Mouse (Mus musculus) embryo, embryonic 11.5 days (tissue): ENCODE measurements at regions not wholly inside any gene's neighbourhood (a gene's known extent, or its start where the extent isn't known, plus 50 kb on each side); places are given as distances from the start of the nearest gene placed in this dataset.
A peak's percentile ranks its signal among the peaks of the same experiment; 100 is the strongest.
"Not testable (repeated sequence)": the region's sequence is repeated elsewhere in the genome, so short reads cannot be mapped to it uniquely, and the experiment has no call there.

Experiments used
- DNase-seq: peaks from one replicate; pipeline ENCODE4 v3.0.0-alpha.2; 2012; ENCODE audit warnings: low read depth, low spot score

DNA sequence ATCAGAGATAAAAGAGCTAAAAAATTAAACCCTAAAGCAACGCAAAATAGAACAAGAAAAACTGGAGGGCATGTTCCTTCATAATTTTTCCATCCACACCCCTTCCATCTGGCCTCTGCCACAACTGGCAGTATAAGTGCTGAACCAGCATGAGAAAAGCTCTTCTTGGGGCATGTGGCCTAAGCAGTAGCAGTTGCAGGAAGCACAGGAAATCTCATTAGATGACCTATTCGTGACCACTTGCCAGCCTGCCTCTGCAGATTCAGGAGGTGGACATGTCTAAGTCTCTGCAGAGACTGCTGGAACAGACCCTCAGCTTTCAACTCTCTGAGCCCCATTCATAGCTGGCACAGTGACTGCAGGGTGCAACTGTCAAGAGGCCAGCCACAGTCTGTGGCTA is 116.5 kb upstream of the Teddm2 start:
- DNase-seq, result no peak

DNA sequence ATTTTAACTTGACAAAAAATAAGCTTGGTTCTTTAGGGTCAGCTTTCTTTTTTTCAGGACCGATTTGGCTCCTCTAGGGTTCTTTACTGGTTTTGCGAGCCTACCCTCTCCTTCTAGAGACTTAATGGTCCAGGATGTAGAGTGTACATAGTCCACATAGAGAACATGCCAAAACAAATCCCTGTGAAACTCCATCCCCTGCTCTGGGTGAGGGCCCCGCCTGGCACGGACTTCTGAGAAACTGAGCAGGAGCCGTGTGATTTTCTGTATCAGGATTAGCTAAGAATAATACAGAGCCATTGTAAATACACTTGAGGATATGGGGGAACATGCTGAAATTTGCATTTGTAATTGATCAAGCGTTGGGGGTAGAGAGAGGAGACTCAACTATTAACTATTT is 118.2 kb upstream of the Teddm2 start:
- DNase-seq, result no peak

DNA sequence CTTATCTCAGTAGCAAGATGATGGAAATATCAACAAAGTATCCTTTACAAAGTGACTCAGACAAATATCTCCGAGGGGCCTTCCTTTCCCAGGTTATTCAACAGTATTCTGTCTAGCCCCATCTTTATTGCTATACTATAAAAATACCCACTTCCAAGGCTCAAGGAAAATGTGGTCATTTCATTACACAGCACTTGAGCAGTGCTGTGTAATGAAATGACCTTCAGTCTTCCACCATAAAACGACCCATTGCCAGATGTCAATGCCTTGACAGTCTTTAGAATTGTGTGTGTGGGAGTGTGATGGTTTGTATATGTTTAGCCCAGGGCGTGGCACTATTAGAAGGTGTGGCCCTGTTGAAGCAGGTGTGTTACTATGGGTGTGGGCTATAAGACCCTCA is 124.3 kb upstream of the Teddm2 start:
- no peak for DNase-seq

DNA sequence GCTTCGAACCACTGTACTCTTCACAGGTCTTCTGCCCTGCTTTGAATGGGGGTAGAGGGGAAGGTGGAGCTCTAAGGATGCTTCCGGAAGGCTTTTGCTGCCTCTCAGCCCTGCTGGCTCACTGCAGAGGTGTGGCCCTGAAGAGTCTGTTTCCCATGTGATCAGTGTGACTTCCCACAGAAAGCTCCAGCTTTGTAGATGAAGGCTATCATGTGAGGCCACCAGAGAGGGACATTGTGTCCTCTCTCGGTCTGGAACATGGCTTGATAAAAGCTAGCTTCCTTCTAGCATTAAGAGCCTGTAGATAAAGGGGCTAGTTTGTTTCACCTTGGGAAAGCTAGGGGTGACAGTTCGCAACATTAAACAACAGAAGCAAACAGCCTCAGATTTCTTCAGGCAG is 127.3 kb upstream of the Teddm2 start:
- no peak for DNase-seq

DNA sequence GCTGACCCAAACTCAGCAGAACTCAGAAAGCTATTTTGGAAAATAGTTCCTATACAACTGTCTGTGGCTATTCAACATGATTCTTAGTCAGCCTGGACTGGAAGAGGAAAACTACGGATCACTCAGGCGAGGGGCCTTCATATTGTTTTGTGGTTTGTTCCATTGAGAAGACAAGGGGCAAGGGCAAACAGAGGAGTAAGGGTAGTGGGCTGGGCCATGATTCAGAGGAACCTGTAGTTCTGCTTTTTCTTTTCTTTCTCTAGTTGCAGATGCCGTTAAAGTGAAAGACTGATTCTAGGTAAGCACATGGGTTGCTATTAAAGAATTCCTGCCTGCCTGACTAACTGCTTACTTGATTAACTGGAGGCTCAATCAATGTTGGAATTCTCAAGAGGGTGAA is 129.8 kb upstream of the Teddm2 start:
- no peak for DNase-seq

DNA sequence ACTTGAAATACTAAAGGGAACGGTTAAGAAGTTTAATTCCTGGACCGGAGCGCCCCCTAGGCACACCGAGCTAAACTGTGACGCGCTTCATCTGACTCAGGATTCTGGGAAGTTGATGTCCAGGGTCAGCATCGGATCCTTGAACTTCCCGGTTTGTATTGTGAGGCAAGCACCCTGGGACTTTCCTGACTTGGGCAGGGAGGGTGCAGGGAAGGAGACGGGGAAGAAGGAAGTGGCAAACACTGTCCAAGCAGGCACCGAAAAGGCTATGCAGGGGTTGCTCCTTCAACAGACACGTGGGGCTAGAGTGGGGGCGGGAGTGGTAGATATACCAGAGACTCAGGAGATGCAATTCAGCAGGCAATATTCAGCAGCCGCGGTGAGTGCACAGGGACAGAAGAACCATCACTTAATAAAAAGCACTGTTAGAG is 132.7 kb upstream of the Teddm2 start:
- peak; percentile 52 for DNase-seq

DNA sequence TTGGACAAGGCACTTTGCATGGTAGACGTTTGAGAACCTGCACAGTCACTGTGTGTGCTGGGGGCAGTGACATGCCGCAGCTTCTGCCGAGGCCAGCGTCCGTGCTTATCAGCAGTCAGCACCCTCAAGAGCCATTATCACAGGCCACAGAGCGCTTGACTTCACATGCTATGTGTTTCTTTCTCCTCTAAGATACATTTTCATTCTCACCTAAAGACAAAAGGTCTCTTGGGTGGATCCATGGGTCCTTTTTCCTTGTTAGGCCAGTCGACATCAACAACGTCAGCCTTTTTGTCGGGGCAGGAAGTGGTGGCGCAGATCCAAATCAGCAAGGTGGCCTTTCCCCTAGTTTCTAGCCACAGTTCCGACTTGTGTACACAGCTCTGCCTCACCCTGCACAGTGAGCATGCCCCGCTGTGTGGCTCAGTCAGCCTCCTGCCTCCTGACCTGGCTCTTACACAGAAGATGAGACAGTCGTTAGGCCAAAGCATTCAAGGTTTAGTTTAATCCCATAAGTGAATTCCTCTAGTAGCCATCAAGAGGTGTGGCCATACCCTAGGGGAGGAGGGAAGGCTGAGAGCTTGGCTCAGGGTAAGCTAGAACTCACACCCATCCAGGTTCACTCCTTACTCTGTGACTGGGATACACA is 134.1 kb upstream of the Teddm2 start:
- no peak for DNase-seq

DNA sequence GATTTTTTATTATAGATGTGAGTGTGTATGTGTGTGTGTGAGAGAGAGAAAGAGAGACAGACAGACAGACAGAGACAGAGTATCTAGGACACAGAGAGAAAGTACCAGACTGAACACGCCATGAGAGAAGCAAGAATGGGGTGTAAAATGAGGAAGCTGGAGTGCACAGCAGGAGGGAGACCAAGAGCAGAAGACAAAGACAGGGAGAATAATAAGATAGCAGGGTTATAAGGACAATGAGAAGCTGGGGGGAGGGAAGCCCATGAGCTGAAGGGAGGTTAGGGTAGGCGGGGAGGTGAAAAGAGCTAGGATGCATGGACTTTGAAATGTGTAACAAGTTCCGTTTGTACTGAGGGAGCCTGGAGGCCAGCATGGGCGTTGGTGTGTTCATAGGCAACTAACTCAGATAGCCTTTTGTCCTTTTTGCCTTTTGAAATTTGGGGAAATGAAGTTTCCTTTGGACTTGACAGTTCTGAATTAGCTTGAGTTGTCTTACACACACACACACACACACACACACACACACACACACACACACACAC is 136.8 kb upstream of the Teddm2 start:
- no peak for DNase-seq

DNA sequence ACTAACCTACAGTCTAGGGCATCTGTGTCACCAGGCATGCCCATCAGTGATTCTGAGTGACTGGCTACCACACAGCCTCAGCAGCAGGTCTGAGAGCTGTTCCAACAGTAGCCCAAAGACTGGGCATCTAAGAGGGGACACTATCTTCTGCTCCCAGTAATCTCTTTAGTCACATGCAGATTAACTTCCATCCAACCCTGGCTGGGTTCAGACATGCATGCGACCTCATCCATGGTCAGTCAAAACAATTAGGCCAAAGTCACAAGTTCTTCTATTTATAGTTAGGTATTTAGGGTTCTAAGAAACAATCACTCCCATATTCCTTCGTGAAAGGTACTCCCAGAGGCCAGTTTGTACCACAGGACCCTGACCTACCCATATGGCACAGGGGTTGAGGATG is 138.2 kb upstream of the Teddm2 start:
- no peak for DNase-seq

DNA sequence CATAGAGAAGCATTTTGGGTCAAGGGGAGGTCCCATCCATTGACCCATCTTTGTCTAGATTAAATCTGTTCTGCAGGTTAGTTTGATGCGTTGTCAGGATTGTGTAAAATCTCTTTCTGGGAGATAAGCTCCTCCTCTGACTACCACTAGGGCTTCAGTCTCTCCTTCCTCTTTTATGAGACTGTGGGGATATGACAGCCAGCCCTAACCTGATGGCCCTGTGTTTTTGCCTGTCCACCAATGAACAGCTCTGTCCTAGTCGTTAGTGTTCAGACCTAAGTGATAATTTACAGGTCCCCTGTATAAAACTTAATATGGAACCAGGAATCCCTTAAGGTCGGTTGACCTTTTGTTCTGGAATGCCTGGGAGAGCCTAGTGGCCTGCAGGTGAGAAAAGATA is 140.9 kb upstream of the Teddm2 start:
- DNase-seq, result no peak

DNA sequence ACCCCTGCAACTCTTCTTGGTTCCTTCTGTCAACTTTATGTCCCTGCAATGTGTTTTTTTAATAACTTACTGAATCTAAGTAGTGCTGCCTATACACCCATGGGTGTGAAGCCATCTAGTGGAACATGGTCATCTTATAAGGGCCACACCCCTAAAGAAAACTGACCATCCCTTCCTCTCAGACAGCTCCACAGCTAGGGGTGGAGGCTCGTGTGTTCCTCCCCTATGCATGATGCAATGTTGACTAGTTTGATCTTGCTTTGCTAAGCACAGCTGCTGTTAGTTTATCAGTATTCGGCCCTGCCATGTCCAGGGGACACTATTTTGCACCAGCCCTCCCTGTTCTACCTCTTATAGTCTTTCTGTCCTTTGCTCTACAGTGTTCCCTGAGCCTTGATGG is 142.9 kb upstream of the Teddm2 start:
- no peak for DNase-seq

DNA sequence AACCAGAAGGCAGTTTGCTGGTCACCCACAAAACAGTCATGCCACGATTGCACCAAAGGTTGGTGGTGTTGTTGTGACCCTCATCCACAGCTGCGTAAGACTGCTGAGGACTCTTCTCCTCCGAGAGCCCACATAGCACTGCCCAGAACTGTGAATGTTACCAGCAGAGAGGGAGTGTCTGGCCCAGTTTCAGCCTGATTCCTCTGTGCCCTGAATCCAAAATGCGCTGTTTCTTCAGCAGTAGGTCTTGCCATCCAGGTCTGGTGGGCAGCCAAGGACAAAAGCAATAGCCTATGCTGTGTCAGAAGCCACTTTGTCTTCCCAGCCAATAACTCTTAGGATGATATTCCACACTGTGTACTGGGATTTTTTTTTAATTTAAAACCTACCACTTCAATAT is 144.7 kb upstream of the Teddm2 start:
- DNase-seq, result no peak

DNA sequence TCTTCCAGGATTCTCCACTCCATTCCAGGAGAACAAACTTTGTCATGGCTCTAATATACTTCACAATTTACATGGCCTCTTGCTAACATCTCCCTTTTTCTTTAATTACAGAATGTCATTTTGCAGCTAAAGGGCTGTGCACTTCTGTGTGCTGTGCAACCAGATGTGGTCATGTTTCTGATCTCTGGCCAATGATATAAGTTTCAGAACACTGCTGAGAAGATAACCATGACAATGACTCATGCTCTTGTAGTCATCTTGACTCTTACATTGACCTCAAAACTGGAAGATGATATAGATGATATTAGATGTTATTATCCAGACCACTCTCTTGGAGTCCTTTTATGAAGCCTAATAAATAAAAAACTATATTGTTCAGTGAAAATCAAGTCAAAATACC is 145.9 kb upstream of the Teddm2 start:
- no peak for DNase-seq

DNA sequence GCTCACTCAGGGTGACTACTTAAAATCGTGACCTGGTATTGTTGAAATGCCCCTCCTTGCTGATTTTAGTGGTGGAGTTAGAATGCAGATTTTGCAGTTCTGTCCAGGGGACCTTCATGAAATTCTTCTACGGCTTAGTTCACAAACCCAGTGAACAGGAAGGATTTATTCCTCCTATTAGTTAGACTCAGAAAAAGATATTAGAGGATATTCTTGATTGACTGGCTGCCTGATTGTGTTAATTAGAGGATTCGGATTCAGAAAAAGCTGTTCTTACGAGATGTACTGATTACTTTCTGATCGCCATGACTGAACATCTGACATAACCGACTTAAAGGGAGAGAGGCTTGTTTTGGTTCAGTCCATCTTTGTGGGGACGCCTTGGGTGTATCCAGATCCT is 147.3 kb upstream of the Zfp648 start:
- no peak for DNase-seq

DNA sequence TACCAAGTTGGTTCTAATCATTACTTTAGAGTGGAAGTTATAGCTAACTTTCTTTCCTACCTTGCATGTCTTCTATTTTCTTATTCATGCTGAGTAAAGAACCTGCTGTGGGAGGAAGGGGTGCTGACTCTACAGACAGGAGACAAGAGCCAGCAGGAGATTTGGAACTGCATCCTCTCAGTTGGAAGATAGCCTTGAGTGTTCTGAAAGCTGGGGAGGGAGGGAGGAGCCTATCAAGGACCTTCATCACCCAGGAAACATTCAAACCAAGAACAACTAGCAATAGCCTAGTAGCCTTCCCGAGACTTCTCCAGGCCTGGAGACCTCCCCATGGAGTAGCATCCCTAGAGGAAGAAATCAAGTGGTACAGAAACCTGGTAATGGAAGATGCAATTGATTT is 146.1 kb upstream of the Zfp648 start:
- DNase-seq, result no peak

DNA sequence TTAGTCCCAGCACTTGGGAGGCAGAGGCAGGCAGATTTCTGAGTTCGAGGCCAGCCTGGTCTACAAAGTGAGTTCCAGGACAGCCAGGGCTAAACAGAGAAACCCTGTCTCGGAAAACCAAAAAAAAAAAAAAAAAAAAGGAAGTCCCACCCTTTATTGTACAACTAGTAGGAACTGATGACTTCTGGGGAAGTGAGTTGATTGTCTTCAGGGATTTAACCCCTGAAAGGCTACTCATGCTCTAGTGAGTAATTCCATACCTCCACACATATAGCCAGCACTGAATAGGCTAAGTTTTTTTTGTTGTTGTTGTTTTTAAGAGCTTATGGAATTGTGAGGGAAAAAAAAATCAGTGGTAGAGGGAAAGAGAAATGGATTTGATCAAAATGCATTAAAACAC is 139.6 kb upstream of the Zfp648 start:
- not testable (repeated sequence) for DNase-seq

DNA sequence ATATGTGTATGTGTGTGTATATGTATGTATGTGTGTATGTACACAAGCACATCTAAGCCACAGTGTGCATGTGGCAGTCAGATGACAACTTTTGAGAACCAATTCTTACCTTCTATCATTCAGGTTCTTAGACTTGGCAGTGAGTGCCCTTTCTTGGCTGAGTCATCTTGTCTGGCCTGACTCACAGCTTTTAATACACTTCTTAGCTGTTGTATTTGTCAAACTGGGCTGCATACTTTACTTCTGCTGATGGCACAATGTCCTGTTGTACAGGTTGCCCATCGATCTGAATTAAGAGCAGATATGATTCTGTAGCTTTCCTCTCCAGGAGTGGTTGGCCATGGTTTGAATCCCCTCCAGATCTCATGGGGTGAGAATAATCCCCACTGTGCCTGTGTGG is 139.1 kb upstream of the Zfp648 start:
- DNase-seq, result no peak

DNA sequence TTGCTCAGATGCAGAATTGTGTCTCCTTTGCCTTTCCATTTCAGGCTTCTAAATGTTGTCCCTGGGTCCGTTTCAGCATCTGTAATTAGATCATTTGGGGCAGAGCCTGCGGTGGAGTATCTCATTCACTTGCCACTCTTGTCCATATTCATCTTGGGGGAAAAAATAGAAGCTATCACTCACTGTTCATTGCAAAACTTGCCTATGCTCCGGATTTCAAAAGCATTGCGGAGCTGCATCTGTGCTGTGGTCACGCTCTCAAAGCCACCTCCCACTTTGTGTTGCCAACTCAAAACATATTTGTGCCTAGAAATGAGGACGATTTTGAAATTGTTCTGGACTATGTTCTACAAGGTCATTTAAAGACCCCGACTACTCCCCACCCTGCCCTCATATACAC is 138.3 kb upstream of the Zfp648 start:
- no peak for DNase-seq

DNA sequence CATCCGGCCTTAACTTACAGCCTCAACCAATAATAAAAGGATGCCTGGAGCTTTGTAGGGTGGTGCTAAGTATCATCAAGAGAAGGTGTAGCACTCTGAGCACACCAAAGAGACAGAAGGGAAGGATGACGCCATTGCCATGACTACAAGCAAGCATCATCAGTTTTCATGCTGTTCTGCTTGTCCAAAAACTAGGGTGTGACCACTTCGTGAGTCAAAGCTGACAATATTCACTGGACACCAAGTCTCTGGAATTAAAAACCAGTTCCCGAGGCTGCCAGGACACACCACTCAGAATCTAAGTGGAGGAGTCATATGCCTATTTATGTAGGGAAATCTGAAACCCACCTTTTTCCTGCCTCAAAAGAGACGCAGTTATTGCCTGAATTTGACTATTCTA is 136.4 kb upstream of the Zfp648 start:
- DNase-seq, result no peak

DNA sequence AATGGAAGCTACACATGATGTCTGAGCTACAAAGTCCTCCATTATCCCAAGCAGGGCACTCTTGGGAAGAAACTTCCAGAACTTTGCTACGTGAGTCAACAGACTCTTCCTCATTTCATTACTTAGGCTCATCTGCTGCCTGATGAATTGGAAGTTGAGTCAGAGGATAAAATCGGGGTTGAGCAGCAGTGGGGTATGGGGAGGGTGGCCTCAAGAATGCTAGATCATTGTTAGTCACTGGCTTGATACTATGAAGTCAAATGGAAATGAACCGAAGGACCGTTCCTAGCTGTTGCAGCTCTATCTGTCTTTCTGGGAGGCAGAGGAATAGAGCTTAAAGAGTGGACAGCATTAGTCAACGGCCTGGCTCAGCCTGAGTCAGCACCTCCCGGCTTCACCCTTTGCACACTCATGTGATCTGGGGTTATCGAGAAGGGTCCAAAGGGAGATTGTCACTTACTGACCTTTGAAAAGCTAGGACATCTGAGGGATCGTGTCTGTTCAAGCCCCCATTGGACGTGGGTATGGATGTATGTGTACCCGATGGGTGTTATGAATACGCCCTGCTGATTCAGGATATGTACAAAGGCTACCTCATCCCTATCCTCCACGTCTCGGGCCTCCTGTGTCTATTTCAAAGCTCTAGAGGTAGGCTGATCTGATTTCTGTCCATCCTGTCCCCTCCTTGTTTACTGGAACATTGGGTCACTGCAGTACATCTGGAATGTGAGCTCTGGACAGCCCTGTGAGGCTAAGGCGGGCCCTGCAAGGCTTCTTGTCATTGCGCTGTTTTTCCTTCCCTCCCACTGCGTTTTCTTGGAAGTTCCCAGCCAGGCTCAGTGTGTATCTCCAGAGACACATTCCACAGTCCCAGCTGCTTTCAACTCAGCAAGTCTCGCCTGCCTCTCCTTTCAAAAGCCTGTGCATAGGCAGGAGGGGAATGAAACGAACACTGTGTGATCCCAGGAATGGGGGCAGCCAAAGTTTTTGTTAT is 135.4 kb upstream of the Zfp648 start:
- no peak for DNase-seq

DNA sequence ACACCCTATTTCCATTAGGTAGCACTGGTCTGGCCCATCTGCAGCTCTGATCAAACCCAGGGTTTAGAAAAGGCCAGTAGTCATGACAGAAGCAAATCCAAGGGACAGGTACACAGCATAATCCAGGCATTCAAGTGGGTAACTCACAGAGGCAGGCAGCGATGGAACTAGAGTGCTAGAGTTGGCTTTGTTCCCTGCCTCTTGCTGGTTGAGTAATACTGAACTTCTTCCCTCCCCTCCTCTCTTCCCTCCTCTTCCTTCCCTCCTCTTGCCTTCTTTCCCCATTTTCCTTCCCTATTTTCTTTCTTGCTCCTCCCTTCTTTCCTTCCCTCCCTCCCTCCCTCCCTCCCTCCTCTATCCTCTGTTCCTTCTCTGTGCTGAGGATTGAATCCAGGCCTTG is 133.1 kb upstream of the Zfp648 start:
- no peak for DNase-seq

DNA sequence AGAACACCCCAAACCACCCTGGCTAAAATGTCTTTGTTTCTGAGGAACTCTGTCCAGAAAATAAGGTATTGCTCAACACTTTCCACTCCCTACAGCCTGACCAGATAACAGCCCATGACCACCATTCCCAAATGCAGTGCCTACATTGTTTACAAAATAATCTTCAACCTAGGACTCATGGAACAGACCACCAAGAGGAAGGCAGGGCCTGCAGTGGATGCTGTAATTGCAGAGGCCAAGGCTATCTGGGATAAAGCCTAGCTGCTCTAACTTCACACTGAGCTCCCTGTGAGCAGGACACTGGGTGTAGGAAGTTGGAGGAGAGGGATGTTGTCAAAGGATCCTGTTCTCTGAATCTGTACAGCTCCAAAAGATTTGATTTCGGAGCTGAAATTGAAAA is 126.7 kb upstream of the Zfp648 start:
- DNase-seq, result no peak
